Mouse (Mus musculus): ENCODE measurements around the gene Taar9.
"Not testable (repeated sequence)": the region's sequence is repeated elsewhere in the genome, so short reads cannot be mapped to it uniquely, and the experiment has no call there.

Gene Taar9

DNA sequence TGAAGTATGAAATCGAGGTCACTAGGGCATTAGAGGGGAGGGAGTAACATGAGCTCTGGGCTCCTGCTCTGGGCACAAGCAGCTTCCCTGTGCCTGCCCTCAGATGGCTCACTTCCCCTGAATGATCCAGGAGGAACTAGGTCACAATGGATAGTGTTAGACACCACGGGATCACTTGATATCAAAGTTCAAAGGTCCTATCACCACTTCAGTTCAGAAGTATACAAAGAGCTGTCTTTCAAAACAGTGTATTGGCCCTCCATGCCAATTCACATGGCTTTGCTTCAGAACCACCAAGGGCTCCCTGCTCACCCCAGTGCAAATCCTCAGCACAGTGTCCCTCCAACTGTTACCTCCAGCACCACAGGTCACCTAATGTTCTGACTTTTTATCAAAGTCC lies 34.6 kb downstream of the Taar9 start:
- not testable (repeated sequence) for DNase-seq

DNA sequence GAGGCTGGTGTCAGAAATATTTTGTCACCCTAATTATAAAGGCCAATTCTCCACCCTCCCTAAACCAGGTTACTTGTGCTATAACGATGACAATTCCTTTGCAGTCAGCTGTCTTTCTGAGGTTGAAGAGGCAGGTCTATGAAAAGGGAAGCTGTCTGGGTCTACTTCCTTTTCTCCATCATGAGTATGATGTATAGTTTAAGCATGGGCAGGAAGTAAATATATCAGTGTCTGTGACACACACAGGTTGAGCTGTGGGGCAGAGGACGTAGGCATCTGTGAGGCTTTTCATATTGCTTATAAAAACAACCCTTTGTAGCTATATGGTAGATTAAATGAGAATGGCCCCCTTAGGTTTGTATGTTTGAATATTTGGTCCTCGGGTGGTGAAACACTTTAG lies 50.3 kb downstream of the Taar9 start:
- DNase-seq, result no peak

All from kidney, adult 8-10 months (tissue).